Mouse (Mus musculus) adrenal gland, adult (tissue): Measurements from ENCODE around the gene Zfand2a.
A peak's percentile ranks its signal among the peaks of the same experiment; 100 is the strongest.

Source experiments
- DNase-seq, 2 experiments: peaks; one replicate each; pipeline ENCODE4 v3.0.0; 2022 to 2023; ENCODE audit warnings: low spot score in 1 of 2; ENCODE audit not compliant: inconsistent age in 2 of 2

Zfand2a gene

GRCm38 (mm10) chr5:139484185-139484814 lies at the start of gene Zfand2a:
Zfand2a (minus strand) TSS chr5:139484549.
- DNase-seq: peak; percentile 100

GRCm38 (mm10) chr5:139528851-139529250 lies 44.5 kb upstream of the Zfand2a start:
- DNase-seq: no peak

- no peak for DNase-seq
These were observed 37.6 kb upstream of the Zfand2a start for GRCm38 (mm10) chr5:139521987-139522386.

GRCm38 (mm10) chr5:139520069-139520834 lies 35.9 kb upstream of the Zfand2a start:
- DNase-seq: no peak

- peak in 1 of 2 experiments; percentile 46 for DNase-seq
These were observed 31.9 kb upstream of the Zfand2a start for GRCm38 (mm10) chr5:139516281-139516680.

GRCm38 (mm10) chr5:139512201-139512600 lies 27.9 kb upstream of the Zfand2a start:
- DNase-seq: no peak

- DNase-seq: no peak
These were observed 26.5 kb upstream of the Zfand2a start for GRCm38 (mm10) chr5:139510682-139511366.

GRCm38 (mm10) chr5:139506207-139506606 lies 21.9 kb upstream of the Zfand2a start:
- DNase-seq: no peak

- peak; percentile 76 to 91 for DNase-seq
These were observed 20.8 kb upstream of the Zfand2a start for GRCm38 (mm10) chr5:139505073-139505606.

- no peak for DNase-seq
These were observed 17.9 kb upstream of the Zfand2a start for GRCm38 (mm10) chr5:139502281-139502680.

GRCm38 (mm10) chr5:139498791-139499190 lies 14.4 kb upstream of the Zfand2a start:
- DNase-seq: no peak

GRCm38 (mm10) chr5:139496939-139497338 lies 12.6 kb upstream of the Zfand2a start:
- DNase-seq: no peak

GRCm38 (mm10) chr5:139495019-139495669 lies 10.8 kb upstream of the Zfand2a start:
- DNase-seq: no peak

GRCm38 (mm10) chr5:139493690-139494089 lies 9.3 kb upstream of the Zfand2a start:
- no peak for DNase-seq

- DNase-seq: no peak
These were observed 7.0 kb upstream of the Zfand2a start for GRCm38 (mm10) chr5:139491348-139491747.

GRCm38 (mm10) chr5:139490131-139490530 lies 5.8 kb upstream of the Zfand2a start:
- DNase-seq: no peak

- no peak for DNase-seq
These were observed 1.0 kb downstream of the Zfand2a start for GRCm38 (mm10) chr5:139483171-139483848.

- DNase-seq: no peak
These were observed 3.9 kb downstream of the Zfand2a start for GRCm38 (mm10) chr5:139480406-139480805.

- no peak for DNase-seq
These were observed 5.3 kb downstream of the Zfand2a start for GRCm38 (mm10) chr5:139479088-139479487.

GRCm38 (mm10) chr5:139474741-139475140 lies 9.6 kb downstream of the Zfand2a start:
- no peak for DNase-seq

GRCm38 (mm10) chr5:139467998-139468397 lies 16.4 kb downstream of the Zfand2a start:
- DNase-seq: peak; percentile 75 to 84
